Mouse (Mus musculus): ENCODE measurements around the gene Chchd6.

Gene Chchd6

GRCm38 (mm10) chr6:89359771-89360708 lies 235.4 kb downstream of the Chchd6 start:
- no peak for DNase-seq (ENCODE audit: low read depth)

- no peak for DNase-seq (ENCODE audit: low read depth)
Measured at GRCm38 (mm10) chr6:89359192-89359591, 236.3 kb downstream of the Chchd6 start.

GRCm38 (mm10) chr6:89355661-89356060 lies 239.8 kb downstream of the Chchd6 start:
- no peak for DNase-seq (ENCODE audit: low read depth)

DNA sequence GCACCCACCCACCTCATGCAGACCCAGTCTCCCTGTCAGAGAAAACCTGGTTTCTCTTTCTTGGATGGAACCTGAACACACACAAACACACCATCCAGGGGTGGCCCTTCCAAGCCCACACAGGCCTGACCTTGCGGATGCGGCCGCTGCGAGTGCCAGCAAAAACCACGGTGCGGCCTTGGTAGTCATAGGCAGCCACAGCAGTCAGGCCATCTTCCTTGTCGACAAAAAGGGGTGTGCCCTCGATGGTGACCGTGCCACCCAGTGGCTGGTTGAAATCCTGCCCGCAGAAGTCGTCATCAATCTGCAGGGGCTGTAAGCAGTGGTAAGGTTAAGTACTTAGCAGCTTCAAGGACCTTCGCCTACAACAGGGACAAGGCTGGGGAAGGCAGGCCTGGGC lies 240.7 kb downstream of the Chchd6 start:
- no peak for DNase-seq (ENCODE audit: low read depth)

DNA sequence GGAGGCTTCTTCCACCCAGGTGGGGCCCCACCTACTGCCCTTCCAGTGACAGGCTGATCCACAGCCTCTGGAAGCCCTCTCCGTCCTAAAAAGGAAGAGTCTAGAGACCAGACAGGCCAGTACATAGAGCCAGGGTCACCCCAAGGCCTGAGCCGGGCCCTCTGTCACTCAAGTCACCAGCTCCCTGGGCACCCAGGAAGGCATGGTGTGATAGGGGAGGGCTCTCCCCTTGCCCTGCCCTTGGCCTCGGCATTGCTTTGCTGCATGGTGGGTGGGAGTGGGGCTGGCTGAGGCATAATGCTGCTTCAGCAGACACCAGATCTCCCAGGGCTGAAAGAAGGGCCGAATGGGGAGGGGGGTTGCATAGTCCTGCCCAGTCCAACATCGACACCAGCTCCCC lies 241.4 kb downstream of the Chchd6 start:
- no peak for DNase-seq (ENCODE audit: low read depth)

- no peak for DNase-seq (ENCODE audit: low read depth)
Measured at GRCm38 (mm10) chr6:89353101-89353500, 242.4 kb downstream of the Chchd6 start.

DNA sequence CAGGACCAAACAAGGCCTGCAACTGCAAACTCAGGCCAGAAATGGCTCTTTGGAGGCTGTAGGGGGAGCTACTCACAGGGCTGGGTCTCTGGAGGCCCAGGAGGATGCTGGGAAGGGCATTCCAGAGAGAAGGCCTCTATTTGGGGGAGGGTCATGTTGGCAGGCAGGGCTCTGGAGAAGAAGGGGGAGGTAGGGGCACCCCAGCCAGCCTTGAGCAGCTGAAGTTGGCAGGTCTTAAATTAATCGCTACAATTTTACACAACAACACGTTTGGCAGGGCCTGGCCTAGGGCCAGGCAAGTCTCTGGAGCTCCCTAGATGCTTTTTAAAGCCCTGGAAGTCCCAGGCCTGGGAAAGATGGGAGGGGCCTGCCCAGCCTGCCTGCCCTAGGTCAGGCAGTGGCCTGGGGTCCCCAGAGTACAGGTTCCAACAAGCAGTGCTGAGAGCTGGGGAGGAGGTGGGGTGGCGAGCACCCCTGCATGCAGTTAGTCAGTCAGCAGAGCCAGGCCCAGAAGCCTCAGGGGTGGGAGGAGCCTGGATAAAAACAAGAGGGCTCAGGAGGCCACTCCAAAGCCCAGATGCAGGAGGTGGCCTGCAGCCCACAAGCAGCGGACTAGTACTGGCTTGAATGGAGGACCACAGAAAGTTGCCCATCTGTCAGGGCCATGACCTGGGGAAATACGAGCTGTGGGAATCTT lies 243.9 kb downstream of the Chchd6 start:
- DNase-seq (ENCODE audit: low read depth): peak; percentile 92

DNA sequence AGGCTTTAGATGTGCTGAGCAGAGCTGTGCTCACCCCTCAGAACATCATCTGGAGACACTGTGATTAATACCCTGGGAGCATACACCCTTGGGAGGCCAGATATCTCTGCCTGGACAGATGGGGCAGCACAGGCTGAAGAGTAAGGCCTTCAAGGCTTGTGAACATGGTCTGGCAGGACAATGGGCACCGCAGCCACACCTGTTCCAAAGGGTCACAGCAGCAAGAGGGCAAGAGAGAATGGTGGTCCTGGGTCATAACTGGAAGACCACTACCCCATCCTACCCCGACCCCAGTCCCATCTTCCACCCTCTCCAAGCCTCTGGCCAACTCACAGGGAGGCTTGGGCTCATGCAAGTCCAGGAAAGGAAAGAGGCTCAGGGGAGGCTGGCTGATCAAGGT lies 244.9 kb downstream of the Chchd6 start:
- DNase-seq (ENCODE audit: low read depth): no peak

- peak; percentile 61 for DNase-seq (ENCODE audit: low read depth)
Measured at GRCm38 (mm10) chr6:89350037-89350515, 245.4 kb downstream of the Chchd6 start.

DNA sequence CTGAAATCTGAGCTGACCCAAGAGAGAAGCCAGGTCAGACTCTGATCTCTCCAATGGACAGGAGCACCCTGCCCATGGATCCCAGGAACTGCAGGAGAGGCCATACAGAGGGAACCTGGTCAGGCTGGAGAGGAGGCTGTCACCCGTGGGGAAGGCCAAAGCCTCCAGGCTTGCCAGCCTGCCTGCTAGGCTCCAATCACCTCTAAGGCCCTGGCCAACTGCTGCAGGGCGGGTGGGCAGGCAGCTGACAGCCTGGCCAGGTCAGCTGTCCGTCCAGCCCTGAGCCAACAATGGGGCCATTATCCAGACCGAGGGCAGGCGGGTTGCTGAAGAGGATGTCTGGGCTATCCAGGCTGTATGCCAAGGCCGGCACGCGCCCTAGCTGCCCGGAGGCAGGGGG lies 247.1 kb downstream of the Chchd6 start:
- no peak for DNase-seq (ENCODE audit: low read depth)

DNA sequence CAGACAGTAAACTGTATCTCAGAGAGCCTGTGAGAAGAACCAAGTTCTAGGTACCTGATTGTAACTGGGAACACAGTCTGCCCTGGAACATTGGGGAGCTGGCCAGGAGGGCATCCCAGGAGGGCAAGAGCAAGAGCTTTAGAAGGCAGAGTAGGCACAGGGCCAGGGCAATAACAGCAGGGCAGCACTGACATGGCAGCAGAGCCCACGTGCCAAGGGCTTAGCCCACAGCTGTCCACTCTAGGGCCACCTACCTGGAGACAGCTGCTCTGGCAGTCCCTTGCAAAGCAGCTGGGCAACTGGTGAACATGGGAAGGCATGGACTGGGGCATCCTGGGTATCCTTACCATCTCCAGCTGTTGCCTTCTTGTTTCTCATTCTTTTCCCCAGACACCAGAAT lies 247.7 kb downstream of the Chchd6 start:
- no peak for DNase-seq (ENCODE audit: low read depth)

DNA sequence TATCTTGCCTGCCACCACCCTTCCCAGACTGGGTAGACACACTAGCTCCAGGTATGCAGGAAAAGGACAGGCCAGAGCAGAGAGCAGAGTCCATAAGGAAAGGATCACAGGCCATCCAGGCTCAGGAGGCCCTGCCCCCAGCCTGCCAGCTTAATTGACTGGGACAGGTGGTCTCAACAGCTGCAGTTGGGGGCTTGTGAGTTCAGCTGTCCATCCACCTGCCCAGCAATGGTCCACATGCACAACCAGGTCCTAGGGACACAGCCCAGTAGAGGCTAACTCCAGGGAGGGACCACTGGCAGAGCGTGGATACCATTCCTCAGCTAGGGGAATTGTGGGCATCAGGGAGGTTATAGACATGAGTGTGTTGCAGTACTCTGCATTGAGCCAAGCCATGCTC lies 249.6 kb downstream of the Chchd6 start:
- no peak for DNase-seq (ENCODE audit: low read depth)

DNA sequence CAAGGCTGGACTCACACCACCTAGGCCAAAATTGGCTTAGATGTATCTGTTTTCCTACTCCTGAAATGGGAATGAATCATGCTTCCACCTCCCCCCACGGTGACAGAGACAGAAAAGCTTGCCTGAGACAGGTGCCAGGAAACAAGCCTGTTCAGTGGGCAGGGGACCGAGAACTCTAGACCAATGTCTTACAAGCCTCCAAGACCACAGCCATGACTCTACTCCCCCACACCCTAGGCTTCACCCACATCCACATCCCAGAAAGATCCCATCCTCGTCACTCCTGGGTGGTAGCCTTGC lies 250.0 kb downstream of the Chchd6 start:
- peak; percentile 69 for DNase-seq (ENCODE audit: low read depth)

GRCm38 (mm10) chr6:89344613-89345485 lies 250.6 kb downstream of the Chchd6 start:
- peak; percentile 99 for DNase-seq (ENCODE audit: low read depth)

- DNase-seq (ENCODE audit: low read depth): peak; percentile 57
Measured at GRCm38 (mm10) chr6:89341981-89342380, 253.5 kb downstream of the Chchd6 start.

DNA sequence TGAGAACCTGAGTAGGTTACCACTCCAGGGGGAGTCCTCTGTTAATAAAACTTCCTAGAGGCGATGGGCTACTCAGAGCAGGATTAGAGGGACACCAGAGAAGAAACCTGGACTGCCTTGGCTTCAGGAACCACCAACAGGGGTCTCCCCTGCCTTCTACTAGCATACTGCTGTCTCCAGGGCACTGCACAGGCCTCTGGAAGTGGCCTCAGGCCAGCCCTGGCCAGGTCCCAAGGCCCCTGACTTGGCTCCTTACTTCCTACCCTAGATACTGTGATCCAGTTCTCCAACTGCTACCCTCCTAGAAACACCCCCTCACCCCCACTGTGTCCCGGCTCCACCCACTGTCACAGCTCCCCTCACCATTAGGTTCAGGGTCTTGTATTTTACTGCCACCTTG lies 256.0 kb downstream of the Chchd6 start:
- peak; percentile 67 for DNase-seq (ENCODE audit: low read depth)

DNA sequence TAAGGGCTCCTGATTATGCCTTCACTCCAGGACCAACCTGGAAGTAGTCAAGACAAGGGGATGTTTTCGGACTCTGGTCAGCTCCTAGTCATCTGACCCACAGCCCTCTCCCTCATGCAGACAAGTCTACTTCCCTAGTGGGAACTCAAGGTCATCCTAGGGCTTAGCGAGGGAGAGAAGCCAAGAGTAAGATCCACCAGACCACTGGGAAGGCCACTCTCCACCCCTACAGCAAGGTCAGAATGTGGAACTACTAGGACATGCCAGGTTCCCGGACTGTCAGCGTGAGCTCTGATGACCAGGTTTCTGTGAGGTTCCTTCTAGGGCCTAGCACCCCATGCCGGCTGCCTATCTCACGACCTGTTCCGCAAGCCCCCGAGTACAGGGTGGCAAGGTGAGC lies 256.7 kb downstream of the Chchd6 start:
- no peak for DNase-seq (ENCODE audit: low read depth)

- peak; percentile 49 for DNase-seq (ENCODE audit: low read depth)
Measured at GRCm38 (mm10) chr6:89337574-89337973, 257.9 kb downstream of the Chchd6 start.

GRCm38 (mm10) chr6:89333964-89334702 lies 261.3 kb downstream of the Chchd6 start:
- DNase-seq (ENCODE audit: low read depth): no peak

Measured in NIH3T3 (cell line).